Mouse (Mus musculus): ENCODE results near the gene Gm4724. TPM values are rescaled to one million over a fixed set of nuclear protein-coding genes. Genes with fewer than 3 reads are reported as not detected.
"Not testable (repeated sequence)": the region's sequence is repeated elsewhere in the genome, so short reads cannot be mapped to it uniquely, and the experiment has no call there.

Gene Gm4724
- 15.9 and 18.0 TPM in 2 replicates for polyA plus RNA-seq (2015; fragmentation: Nextera tagmentation; extraction: Ambion mirVana)

- not testable (repeated sequence) for H3K4me3 ChIP-seq (replicated peaks; ENCODE audit: low read length); H3K9me3 ChIP-seq (ENCODE audit: control insufficient read depth, low read length); H3K4me1 ChIP-seq (replicated peaks; ENCODE audit: control insufficient read depth, insufficient read depth, low read length); ATAC-seq; H3K4me2 ChIP-seq (ENCODE audit: low read length); H3K27me3 ChIP-seq (replicated peaks; ENCODE audit: control insufficient read depth, insufficient read depth, low read length); H3K9ac ChIP-seq (replicated peaks; ENCODE audit: low read depth, low read length); H3K36me3 ChIP-seq (ENCODE audit: control insufficient read depth, insufficient read depth); H3K27ac ChIP-seq (ENCODE audit: low read length)
- WGBS, result no CpG with 5 or more reads among the region's 4 CpGs
Measured at GRCm38 (mm10) chr2:175435707-175436106, at the start of gene Gm4724. Gene Gm4724 (minus strand): TSS chr2:175435807.

- H3K4me3 ChIP-seq (replicated peaks; ENCODE audit: low read length); H3K9me3 ChIP-seq (ENCODE audit: control insufficient read depth, low read length); ATAC-seq; H3K4me1 ChIP-seq (replicated peaks; ENCODE audit: control insufficient read depth, insufficient read depth, low read length); H3K27me3 ChIP-seq (replicated peaks; ENCODE audit: control insufficient read depth, insufficient read depth, low read length); H3K27ac ChIP-seq (ENCODE audit: low read length); H3K4me2 ChIP-seq (ENCODE audit: low read length); H3K36me3 ChIP-seq (ENCODE audit: control insufficient read depth, insufficient read depth); H3K9ac ChIP-seq (replicated peaks; ENCODE audit: low read depth, low read length): not testable (repeated sequence)
- no CpG with 5 or more reads among the region's 6 CpGs for WGBS
Measured at GRCm38 (mm10) chr2:175469685-175470084, 34.1 kb upstream of the Gm4724 start, which contains the start of gene Zfp965. Gene Zfp965 (plus strand): TSS chr2:175469985.

Other genes starting within 250 kb of the Gm4724 start
- 11.8 and 13.2 TPM in 2 replicates for gene Gm14391, start 228.9 kb downstream of the Gm4724 start, polyA plus RNA-seq (2015; fragmentation: Nextera tagmentation; extraction: Ambion mirVana)
- gene Gm14440, start 160.7 kb downstream of the Gm4724 start, polyA plus RNA-seq (2015; fragmentation: Nextera tagmentation; extraction: Ambion mirVana), result 2.3 and 3.0 TPM in 2 replicates
- 20.7 and 20.8 TPM in 2 replicates for gene Gm4631, start 97.6 kb downstream of the Gm4724 start, polyA plus RNA-seq (2015; fragmentation: Nextera tagmentation; extraction: Ambion mirVana)
- 3.9 and 4.9 TPM in 2 replicates for gene Zfp968, start 63.4 kb downstream of the Gm4724 start, polyA plus RNA-seq (2015; fragmentation: Nextera tagmentation; extraction: Ambion mirVana)
- gene Zfp965, start 34.2 kb upstream of the Gm4724 start, polyA plus RNA-seq (2015; fragmentation: Nextera tagmentation; extraction: Ambion mirVana), result 7.8 and 9.4 TPM in 2 replicates
- not detected in 2 replicates for gene Gm11007, start 208.2 kb upstream of the Gm4724 start, polyA plus RNA-seq (2015; fragmentation: Nextera tagmentation; extraction: Ambion mirVana)